Mouse (Mus musculus) cortical plate, adult 2 months (tissue): Measurements from ENCODE around the gene Fxyd2. TPM values are rescaled to one million over a fixed set of nuclear protein-coding genes. Genes with fewer than 3 reads are reported as not detected.
A peak's percentile ranks its signal among the peaks of the same experiment; 100 is the strongest.

Experiments used
- H3K27ac ChIP-seq: fragments of 200-500 bp; 2 replicates; pipeline ENCODE4 v1.5.1; 2012; ENCODE audit warnings: low read length, control low read depth, inconsistent platforms; ENCODE audit not compliant: insufficient read depth
- H3K4me1 ChIP-seq: fragments of 200-500 bp; 2 replicates; pipeline ENCODE4 v1.6.1; 2011; ENCODE audit warnings: low read length; ENCODE audit not compliant: control insufficient read depth, insufficient read depth
- H3K4me3 ChIP-seq: fragments of 200-500 bp; 2 replicates; pipeline ENCODE4 v1.5.1; 2011; ENCODE audit warnings: mild to moderate bottlenecking, low read length, control low read depth; ENCODE audit not compliant: insufficient read depth
- CTCF ChIP-seq: fragments of 200-500 bp; IDR thresholded peaks from 2 replicates; pipeline ENCODE4 v1.5.1; 2011; ENCODE audit warnings: mild to moderate bottlenecking, control low read depth, low read length; ENCODE audit not compliant: insufficient read depth; ENCODE audit errors: extremely low read depth
- POLR2A ChIP-seq: fragments of 200-500 bp; IDR thresholded peaks from 2 replicates; pipeline ENCODE4 v1.6.1; 2011; ENCODE audit warnings: mild to moderate bottlenecking, low read length, control low read depth; ENCODE audit not compliant: insufficient read depth; ENCODE audit errors: extremely low read depth
- polyA plus RNA-seq: library from polyadenylated mRNA; depleted of rRNA; stranded (reverse); fragments of >200 nt; gene quantifications from 2 replicates; pipeline ENCODE4 v1.2.3, GENCODE M21; 2012

Fxyd2 gene
- polyA plus RNA-seq, 1 experiment: 16.9 TPM

DNA sequence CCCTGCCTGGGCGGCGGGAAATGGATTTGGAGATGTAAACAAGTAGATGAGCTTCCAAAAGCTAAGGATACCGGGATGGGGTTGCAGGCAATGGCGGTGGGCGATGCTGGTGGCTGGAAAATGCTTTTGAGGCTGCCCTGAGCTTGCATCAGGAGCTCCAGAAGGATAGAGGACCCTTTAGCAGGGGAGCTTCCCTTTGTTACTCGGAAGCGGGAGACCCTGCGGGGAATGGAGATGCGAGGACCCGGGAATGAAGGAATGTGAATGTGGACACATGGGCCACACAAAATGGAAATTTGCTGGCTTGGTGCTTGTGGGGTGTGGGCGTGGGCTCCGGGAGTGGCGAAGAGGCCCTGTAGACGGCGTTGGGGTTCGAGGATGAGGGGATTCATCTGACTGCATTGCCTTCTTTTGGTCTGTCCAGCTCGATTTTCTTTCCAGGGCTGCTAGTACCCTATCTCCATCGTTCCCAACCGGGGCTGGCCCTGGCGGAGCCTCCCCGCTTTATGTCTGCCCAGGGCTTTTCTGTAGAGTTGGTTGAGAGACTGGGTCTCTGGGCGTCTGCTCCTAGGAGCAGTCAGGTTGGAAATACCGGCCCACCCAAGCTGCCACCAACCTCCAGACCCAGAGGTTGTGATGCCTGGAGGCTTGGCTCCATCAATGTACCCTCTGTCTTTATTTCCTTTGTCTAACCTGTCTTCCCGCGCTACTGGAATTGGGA is 28.7 kb upstream of the Fxyd2 start:
- Histone ChIP-seq H3K27ac (no peak overlapping the region), H3K4me3 (peak overlapping the region; percentile 75), H3K4me1 (peaks cover 3% of the 10 kb centered on the region; the same call in 1 of the 2 replicates)
- TF ChIP-seq CTCF (no peak), POLR2A (no peak)

DNA sequence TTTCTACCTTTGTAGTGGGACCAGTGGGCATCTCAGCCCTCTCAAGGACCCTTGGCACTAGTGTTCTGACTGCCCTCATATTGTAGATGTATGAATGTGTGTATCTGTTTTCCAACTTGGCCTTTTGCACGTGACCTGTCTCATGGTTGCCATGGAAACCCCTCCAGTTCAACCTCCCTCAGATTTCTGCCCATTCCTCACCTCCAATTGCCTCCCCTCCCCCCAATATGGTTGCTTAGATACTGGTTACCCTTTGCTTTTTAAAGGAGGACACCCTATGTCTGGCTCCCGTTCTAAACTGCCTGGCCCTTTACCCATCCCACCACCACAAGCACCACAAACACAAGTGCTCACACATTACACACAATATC is 28.1 kb upstream of the Fxyd2 start:
- Histone ChIP-seq H3K27ac (no peak overlapping the region), H3K4me1 (peaks cover 3% of the 10 kb centered on the region), H3K4me3 (peak overlapping the region; percentile 75)
- TF ChIP-seq POLR2A: no peak
- no peak for TF ChIP-seq CTCF

DNA sequence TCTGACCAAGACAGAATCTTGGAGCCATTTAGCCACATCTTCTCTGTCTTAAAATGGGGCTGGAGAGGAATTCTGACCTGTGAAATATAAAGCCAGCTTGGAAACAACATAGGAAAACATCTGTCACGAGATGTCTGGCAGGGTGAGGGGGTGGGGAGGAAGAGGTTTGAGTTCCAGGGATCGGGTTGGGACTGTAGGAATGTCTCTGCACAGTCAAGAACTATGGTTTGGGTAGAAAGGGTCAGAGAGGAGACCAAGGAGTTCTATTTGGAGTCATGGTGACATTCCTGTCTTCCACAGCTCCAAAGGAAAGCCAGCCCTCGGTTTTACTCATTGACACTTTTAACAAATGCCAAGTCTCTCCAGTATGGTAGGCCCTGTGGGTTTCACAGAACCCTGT is 25.6 kb upstream of the Fxyd2 start:
- TF ChIP-seq POLR2A (no peak), CTCF (no peak)
- H3K4me3 ChIP-seq: no peak overlapping the region
- peaks cover 3% of the 10 kb centered on the region for H3K4me1 ChIP-seq

DNA sequence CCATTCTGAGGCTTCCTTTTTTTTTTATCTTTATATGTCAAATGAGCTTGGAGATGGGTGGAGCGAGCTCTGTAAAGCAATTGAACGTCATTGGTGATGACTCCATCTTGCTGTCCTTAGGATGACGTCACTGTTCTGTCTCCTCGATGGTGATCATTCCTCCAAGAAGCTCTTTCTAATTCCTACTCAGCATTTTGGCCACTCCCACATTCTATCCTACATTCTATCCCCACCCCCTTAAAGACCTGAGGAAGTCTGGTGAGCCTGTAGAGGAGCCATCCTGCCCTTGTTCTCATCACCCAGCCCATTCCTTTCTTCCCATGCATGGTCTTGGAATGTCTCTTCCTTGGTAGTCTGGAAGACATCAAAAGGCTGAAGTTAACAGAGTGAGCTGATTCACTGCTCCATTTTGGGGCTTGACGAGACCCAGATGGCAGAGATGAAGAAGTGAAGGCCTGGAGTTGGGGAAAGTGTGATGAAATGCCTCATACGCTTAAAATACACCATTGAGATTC is 24.4 kb upstream of the Fxyd2 start:
- Histone ChIP-seq H3K27ac (no peak overlapping the region), H3K4me1 (peaks cover 3% of the 10 kb centered on the region), H3K4me3 (no peak overlapping the region)
- TF ChIP-seq CTCF (no peak), POLR2A (no peak)

More for the DNA sequence above, 25.6 kb upstream of the Fxyd2 start:
- H3K27ac ChIP-seq: no peak overlapping the region

DNA sequence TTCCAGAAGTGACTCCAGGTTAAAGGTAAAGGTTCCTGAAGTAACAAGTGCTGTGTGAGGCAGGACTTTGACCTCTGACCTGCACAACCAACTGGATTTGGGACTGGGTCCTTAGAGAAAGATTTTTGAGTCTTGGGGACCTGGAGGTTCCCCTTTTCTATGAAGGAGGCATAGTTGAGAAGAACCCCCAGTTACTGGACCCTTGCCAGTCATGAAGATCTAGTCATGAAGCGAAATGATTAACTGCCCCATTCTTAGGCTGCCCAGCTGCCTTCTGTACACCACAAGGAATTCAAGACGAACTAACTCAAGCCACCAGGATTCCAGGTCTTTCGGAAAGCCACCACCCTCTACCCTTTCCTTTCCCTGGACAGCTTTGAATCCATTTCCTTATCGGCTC is 23.0 kb upstream of the Fxyd2 start:
- H3K4me3 ChIP-seq: no peak overlapping the region
- TF ChIP-seq CTCF (no peak), POLR2A (no peak)
- no peak overlapping the region for H3K27ac ChIP-seq
- peaks cover 3% of the 10 kb centered on the region for H3K4me1 ChIP-seq

DNA sequence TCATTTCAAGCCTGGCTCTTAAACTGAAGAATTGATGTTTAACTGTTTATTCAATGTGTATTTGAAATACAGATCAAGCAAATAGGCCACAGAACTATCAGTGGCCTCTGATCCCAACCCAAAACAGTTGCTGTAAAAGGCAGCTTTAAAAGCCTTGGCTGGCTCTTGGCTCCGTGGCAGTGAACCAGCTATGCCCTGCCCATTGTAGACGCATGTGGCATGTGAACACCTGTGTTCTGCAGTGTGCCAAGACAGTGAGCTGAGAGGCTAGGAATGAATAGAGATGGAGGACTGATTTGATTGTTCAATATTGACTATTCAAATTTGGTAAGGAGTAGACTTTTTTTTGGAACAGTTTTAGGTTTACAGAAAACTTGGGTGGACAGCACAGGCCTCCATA is 22.6 kb upstream of the Fxyd2 start:
- no peak overlapping the region for H3K27ac ChIP-seq
- no peaks in the 10 kb centered on the region; the same call in 1 of the 2 replicates for H3K4me1 ChIP-seq
- H3K4me3 ChIP-seq: no peak overlapping the region
- TF ChIP-seq POLR2A (no peak), CTCF (no peak)

DNA sequence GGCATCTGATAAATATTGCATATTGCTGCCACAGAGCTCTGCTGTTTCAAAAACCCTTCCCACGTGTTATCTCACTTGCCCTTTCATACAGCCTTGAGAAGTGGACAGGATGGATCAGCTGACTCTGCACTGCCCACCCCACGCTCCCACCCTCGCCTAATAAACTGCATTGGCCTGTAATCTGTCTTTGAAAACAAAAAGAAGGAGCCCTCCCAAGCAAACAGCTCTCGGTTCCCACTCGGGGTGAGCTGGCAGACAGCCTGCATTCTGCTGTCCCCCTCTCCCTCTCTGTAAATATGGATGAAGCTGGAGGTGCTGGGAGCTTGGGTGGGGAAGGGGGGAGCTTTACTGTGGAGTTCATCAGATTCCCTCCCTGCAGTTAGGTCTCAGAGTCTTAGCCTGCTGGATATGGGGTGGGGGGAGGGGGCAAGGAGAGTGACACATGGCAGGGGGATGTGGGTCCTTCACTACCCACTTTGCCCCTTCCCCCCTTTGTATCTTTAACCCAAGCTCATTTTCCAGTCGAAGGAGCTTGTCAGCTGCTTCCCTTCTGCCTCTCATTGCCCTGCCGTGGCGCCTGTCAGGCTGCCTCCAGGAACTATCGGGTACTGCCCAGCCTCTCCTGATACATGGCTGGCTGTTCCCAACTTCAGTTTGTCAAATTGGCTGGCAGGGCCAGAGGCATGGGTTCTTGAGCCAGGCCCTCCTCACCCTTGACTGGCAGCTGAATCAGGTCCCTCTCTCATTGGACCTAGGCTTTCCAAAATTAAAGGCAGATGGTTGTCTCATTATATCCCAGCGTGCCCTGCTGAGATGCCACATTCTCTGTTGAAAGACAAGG is 18.8 kb upstream of the Fxyd2 start:
- H3K4me3 ChIP-seq: no peak overlapping the region
- no peak for TF ChIP-seq CTCF
- no peak for TF ChIP-seq POLR2A
- H3K27ac ChIP-seq: no peak overlapping the region
- no peaks in the 10 kb centered on the region; the same call in none of the 2 replicates for H3K4me1 ChIP-seq

DNA sequence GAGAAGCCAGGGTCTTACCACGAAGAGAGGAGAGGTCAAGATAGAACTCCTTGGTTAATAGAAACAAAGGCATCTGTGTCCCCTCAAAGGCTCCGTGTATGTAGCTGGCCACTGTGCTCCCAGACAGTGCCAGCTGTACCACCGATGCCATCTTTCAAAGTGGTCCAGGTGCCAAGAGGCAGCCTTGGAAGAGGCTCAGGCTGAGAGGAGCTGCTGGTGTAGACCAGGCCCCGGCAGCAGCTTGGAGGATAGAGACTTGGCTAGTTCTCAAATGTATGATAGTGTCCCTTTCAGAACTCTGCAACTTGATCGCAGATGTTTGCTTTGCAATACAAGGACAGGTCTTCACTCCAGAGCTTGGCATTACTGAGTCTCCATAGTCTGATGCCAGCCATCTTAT is 17.1 kb upstream of the Fxyd2 start:
- no peak overlapping the region for H3K4me3 ChIP-seq
- TF ChIP-seq CTCF (no peak), POLR2A (no peak)
- H3K27ac ChIP-seq: no peak overlapping the region
- no peaks in the 10 kb centered on the region; the same call in 1 of the 2 replicates for H3K4me1 ChIP-seq

DNA sequence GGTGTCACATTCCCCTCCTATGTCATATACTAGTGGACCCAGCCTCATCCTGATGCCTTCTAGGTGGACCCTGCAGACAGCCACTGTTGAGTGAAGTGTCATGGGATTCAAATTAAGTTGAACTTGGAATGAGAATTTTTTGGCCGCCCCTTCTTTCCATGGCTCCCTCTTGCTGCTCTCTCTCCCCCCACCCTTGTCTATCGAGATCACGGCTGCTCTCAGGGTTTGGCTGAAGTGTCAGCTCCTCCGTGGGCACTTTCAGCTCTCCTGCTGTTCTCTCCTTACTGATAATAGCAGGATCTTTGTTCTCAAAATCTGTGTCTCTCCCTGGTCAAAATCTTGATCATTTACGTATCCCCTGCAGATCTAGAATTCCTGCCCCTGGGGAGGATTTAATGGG is 16.6 kb upstream of the Fxyd2 start:
- TF ChIP-seq POLR2A (no peak), CTCF (no peak)
- H3K27ac ChIP-seq: no peak overlapping the region
- H3K4me1 ChIP-seq: no peaks in the 10 kb centered on the region; the same call in 1 of the 2 replicates
- no peak overlapping the region for H3K4me3 ChIP-seq
